Mouse (Mus musculus): ENCODE results near the gene Mgat4d.
"Not testable (repeated sequence)": the region's sequence is repeated elsewhere in the genome, so short reads cannot be mapped to it uniquely, and the experiment has no call there.

Mgat4d gene

DNA sequence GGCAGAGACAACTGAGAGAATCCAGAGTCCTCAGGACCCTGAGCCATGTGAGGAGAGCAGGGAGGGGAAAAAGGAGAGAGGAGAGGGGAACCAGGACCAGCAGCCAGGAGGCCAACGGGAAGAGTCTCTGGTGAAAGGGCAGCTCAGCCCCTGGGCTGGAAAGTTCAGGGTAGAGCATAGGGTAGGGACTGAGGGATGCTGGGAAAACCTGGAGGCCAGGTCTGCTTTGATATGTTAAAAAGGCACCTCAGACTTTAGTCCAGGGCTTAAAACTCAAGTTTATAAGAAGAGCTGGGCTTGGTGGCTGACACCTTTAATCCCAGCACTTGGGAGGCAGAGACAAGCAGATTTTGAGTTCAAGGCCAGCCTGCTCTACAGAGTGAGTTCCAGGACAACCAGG is 44.2 kb downstream of the Mgat4d start:
- no peak for DNase-seq (ENCODE audit: low spot score)

DNA sequence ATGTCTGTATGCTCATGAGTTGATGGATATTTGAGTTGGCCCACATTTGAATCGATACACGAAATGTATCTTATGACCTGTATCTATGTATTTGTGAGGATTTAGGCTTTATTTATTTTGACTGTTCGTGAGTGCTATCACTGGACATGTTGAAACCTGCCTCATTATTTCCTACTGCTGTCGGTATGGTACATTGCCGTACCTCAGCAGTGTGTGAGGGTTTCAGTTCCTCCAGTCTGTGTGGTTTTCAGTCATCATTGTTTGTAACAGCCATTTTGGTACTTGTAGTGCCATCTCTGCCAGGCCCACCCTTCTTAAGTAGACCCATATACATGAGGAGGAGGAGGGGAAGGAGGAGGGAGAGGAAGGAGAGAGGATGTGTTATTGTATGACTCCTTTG is 46.1 kb downstream of the Mgat4d start:
- DNase-seq (ENCODE audit: low spot score) = no peak

DNA sequence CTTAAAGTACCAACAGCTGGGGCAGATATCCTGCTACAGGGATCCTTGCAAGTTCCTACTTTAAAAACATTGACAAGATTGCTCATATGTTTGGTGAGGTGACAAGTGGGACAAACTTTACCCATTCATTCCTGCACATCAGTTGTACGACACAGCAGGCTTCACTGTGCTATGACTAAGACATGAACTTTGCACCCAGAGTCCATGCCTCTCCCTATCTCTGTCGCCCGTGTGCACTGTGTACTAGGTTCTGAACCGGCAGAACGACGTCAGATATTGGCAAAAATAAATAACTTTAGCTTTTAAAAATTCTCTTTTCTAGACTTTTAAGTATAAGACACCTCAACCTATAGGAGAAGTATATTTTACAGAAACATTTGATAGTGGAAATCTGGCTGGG is 48.4 kb downstream of the Mgat4d start:
- no peak for DNase-seq (ENCODE audit: low spot score)

DNA sequence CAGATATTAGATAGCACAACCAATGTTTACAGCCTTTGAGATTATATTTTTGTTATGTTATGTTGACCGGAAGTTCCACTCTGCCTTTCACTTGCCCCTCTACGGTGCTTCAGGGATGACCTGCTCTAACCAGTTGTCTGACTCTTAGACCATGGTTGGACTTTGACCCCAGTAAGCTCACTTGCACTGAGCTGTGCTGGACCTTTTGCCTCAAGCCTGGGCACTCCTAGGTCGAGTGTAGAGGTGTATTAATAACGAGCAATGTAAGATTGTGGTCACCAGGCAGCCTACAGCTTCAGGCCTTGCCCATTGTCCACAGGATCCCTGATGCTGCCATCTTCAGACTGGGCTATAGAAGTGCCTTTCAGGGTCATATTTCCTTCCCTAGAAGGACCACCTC is 49.5 kb downstream of the Mgat4d start:
- DNase-seq (ENCODE audit: low spot score) = no peak

DNA sequence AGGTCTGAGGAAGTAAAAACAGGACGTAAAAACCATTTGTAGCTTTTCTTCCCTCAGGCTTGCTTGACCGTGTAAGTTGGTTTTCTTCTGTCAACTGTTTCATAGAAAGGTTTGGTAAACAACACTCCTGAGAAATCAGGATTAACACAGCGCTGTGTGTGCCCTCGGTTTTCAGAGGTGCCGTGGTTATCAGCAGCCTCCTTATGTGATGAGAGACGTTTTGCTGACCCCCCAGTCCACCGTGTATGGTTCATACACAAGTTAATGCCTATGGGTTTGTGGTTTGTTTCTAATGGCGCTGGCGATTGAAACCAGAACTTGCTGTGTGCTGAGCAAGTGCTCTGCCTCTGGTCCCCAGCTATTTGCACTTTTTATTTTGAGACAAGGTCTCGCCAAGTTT is 57.3 kb downstream of the Mgat4d start:
- no peak for DNase-seq (ENCODE audit: low spot score)

DNA sequence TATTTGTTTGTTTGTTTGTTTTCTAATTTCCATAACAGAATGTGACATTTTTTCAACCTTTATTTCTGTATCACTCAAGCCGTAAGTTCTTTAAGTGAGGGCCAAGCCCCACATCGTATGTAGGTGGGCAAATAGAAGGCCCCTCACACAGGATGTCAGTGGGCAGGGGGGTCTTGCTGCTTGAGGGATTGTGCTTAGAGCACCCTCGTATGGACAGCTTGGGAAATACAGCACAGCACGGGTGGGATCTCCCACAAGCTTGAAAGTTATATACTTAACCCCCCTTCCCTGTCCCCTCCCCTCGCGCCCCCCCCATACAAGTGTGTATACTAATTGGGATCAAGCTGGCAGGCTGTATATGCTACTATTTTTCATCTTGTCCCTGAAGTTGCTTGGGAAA is 58.6 kb downstream of the Mgat4d start:
- no peak for DNase-seq (ENCODE audit: low spot score)

DNA sequence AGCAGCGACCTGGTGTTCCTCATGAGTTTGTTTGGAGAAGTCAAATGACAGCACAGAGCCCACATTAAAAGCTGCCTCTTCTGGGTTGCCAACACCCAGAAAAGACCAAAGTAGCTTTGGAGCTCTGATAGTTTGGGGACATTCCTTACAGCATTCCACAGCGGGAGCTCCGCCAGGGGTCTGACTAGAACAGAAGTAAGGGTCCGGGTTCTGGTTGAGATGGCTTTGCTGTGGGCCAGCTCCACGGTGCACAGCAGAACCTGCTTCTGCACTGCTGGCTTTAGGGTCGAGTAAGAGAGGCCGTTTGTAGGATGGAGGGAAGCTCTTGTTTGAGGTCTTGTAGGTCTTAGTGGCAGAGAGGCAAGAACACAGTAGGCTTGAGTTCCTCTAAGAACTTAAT is 60.2 kb downstream of the Mgat4d start:
- no peak for DNase-seq (ENCODE audit: low spot score)

DNA sequence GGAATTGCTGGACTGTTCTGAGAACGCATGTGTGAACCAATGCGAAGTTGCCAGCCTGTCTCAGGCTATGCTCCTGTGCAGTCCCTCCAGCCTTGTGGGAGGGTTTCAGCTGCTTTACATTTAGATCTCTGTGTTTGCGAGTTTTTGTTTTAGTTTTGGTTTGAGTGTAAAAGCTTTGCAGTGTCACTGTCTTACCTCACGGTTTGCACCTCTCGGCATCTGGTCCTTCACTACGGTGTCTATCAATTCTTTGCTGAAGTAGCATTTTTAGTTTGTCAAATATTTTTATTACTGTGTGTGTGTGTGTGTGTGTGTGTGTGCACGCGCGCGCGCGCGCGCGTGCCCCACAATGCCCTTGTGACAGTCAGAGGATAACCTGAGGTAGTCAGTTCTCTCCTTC is 68.6 kb downstream of the Mgat4d start:
- DNase-seq (ENCODE audit: low spot score) = no peak

DNA sequence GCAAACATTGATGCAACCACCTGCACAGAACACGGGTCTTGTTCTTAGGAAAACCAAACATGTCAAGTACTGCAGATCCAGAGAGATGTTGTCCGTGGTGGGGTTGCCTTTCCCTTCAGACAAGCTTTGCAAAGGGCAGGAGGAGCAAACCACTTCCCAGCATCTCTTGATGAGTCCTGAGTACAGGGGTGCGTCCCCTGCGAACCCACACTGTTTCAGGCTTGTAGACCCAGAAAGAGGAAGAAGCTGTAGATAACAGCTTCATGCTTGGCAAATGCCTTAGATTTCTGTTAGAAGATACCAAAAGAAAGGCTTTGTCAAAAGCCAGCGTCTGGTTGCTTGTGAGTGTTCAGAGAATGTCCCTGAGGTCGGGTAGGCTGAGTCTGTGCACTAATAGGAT is 69.7 kb downstream of the Mgat4d start:
- DNase-seq (ENCODE audit: low spot score) = no peak

DNA sequence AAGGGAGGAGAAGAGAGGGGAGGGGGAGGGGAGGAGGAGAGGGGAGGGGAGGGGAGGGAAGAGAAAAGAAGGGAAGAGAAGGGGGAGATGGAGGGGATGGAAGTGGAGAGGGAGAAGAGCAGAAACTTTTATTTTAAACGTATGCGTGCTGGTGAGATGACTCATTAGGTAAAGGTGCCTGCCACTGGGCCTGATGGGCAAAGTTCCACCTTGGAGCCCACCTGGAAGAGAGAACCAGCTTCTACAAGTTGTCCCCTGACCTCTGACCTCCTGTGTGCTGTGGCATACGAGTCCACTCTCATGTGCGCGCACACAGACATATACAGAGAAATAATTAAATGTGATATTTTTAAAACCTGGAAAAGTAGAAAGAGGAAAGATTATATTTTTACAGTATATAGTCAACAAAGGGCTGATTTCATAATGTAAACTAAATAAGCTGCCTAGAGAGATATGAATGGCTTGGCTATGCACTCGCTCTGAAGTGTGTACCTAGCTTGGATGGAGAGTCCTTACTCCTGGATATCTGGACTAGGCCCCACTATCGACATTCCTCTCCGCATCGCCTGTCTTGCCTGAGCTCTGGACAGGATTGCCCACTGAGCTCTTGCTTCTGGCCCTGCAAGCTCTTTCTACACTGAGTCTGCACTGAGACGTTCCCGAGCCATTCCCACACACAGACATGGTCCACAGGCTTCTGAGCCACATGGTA is 70.7 kb downstream of the Mgat4d start:
- no peak for DNase-seq (ENCODE audit: low spot score)

DNA sequence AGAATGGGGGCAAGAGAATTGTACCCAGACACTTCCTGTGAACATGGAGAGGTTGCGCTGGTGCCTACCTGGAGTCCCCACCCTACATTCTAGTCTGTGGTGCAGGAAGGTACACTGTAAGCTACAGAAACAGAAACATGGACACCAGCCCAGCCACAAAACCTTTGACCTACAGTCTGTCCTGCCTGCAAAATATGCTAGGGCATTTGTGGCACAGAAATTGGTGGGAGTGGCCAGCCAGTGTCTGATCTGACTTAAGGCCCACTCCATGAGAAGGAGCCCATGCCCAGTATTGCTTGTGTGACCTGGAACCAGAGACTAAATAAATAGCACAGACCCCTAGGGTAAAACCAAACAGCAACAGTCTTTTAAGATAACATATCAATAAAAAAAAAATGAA is 73.1 kb downstream of the Mgat4d start:
- DNase-seq (ENCODE audit: low spot score) = no peak

DNA sequence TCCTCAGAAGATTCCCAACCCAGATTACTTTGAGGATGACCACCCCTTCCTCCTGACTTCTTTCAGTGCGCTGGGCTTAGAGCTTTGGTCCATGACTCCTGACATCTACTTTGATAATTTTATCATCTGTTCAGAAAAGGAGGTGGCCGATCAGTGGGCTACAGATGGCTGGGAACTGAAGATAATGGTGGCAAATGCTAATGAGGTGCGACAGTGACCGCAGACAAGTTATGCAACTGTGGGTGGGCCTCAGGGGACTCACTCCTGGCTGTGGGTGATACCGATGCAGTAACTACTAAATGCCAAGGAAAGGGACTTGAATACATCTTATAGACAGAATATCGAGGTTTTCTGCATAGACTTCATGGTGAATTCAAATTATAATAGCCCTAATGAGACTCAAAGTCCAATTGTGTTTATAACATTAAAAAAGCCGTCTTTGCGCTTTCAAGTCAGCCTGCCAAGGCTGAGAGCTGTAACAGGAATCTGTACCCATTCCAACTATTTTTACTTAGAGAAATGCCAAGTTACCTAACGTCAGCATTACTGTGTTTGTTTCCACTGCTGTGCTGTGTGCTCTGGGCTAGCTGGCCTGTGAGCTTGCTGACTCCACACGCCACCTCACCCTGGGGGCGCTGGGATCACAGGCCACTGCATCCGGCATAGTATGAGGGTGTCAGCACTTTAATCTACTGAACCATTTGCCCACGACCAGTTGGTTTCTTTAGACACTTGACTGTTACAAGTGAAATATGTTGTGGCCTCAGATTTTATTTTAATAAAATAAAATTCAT is 75.0 kb downstream of the Mgat4d start:
- DNase-seq (ENCODE audit: low spot score) = no peak

DNA sequence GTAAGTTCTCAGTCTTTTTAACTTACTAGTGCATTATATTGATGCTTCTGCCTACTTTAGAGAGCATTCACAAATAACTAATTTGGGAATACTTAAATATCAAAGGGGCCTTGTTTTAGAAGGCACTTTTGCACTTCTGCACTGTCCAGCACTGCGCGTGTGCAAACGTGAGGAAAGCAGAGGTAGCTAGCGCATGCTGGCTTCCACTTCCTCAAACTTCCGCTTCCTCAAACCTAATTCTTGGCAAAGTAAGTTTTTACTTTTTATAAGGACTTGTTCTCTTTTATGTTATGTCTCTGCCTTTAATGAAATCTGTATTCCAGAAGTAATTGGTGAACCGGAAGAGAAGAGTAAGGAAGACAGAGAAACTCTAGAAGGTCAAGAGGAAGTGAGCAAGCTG is 76.9 kb downstream of the Mgat4d start:
- no peak for DNase-seq (ENCODE audit: low spot score)

DNA sequence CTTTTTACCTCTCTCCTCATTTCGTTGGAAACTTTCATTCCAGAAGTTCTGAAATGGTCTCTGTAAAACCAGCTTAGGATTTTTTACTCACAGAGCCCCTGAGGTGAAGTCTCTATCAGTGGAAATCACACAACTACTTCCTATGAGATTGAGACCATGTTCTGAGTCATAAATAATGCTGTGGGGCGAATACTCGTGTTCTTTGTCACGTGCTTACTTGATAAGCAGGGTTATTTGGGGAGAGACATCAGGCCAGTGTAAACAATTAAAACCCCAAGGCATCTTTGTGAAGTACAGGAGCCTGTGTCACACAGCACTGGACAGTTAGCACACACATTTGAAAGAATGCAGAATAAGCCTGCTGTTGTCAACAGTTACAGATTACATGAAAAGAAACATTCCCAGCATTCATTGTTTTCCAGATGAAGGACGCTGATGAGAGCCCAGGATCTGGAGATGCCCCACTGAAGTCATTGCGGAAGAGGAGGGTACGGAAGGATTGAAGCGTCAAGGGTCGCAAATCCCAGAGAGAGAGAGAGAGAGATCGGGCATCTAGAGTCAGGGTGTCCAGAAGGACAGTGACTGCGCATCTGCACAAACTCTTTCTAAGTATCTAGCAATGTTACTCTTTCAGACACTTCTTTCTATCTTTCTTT is 78.0 kb downstream of the Mgat4d start:
- no peak for DNase-seq (ENCODE audit: low spot score)

DNA sequence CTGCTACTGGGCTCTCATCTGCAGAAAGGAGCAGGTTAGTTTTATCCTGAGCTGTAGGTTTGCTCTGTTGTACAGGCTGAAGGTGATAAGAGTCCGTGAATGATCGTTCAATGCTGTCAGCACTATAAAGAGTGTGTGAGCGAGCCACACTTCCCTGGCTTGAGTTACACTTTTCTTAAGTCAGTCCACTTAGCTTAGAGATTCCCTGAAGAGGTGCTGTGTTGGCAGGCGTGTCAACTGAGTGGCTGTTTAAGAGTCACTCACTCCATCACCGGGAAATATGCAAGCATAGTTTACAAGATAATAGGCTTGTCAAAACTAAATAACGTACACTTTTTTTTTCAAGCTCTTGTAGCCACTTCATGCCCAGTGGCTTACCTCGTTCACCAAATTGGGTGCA is 78.7 kb downstream of the Mgat4d start:
- no peak for DNase-seq (ENCODE audit: low spot score)

DNA sequence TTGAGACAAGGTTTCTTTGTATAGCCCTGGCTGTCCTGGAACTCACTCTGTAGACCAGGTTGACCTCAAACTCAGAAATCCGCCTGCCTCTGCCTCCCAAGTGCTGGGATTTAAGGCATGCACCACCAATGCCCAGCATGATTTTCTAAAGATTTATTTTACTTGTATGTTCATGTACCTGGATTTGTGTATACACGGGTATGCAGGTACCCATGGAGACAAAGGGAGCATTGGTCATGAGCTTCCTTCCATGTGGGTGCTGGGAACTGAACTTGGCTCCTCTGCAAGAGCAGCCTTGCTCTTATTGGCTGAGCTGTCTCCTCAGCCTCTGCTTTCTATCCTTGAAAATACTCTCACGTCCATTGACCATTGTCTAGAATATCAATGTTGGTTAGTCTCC is 80.3 kb downstream of the Mgat4d start:
- DNase-seq (ENCODE audit: low spot score) = not testable (repeated sequence)

DNA sequence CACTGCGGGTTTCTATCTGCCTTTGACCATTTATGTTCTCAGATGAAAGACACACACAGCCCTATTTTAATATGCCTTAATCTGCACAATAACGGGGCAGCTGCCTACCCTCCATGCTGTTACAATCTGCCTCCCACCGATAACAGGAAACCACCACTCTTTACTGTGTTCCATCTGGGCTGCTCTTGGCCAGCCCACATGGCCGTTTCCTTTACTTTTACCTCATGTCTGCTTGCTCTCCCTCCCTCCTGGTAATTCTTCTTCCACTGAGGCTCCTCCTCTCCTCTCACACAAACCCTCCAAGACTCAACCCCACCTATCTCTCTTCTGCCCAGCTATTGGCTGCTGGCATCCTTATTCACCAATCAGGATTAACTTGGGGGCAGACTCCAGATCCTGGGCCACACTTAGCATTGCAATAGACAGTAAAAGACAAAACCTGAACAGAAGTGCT is 80.8 kb downstream of the Mgat4d start:
- DNase-seq (ENCODE audit: low spot score) = no peak

Data from ovary, postnatal 10 days (tissue).